Mouse (Mus musculus): ENCODE data around the gene Smim6. TPM values are rescaled to one million over a fixed set of nuclear protein-coding genes. Genes with fewer than 3 reads are reported as not detected.

The Smim6 gene
- total and polyA plus RNA-seq, 2 experiments from 2014 or later = 0.26 TPM; not detected in 1

DNA sequence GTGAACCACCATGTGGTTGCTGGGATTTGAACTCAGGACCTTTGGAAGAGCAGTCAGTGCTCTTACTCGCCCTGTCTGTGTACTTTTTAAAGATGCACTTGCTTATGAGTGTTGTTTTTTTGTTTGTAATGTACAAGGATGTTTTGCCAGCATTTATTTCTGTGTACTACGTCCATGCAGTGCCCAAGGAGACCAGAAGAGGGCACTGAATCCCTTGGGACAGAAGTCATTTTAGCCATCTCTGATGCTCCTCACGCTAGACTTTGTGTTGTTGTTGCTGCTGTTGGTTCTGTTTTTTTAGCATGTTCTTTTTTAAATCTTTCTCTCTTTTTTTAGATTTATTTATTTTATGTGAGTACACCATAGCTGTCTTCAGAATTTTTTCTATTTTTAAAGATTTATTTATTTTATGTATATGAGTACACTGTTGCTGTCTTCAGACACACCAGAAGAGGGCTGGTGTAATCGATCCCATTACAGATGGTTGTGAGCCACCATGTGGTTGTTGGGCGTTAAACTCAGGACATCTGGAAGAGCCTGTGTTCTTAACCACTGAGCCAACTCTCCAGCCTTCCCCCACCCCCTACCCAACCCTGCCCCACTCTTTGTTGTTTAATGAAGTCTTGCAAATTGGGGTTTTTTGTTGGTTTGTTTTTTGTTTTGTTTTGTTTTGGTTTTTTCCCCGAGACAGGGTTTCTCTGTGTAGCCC, 8.4 kb downstream of the Smim6 start:
- 40% methylated on average over 6 of the region's 6 CpGs for WGBS
- DNase-seq (ENCODE audit: low spot score) (peak; percentile 72), ATAC-seq (ENCODE audit: low FRiP score) (no peak)
- peaks cover 23% of the 10 kb centered on the region for H3K36me3 ChIP-seq (ENCODE audit: insufficient read depth, low read length)
- no peak overlapping the region for H3K4me3 ChIP-seq (ENCODE audit: low read depth, low read length)
- H3K9me3 ChIP-seq (ENCODE audit: low read length) = no peaks in the 10 kb centered on the region
- peak; percentile 75 for TF ChIP-seq CTCF (IDR thresholded peaks at IDR 0.05)
- H3K27me3 ChIP-seq (ENCODE audit: insufficient read depth, low read length) = no peaks in the 10 kb centered on the region
- H3K9ac ChIP-seq (replicated peaks; ENCODE audit: low read length, poor library complexity, severe bottlenecking) = no peak overlapping the region
- H3K4me1 ChIP-seq (ENCODE audit: insufficient read depth, low read length) = no peaks in the 10 kb centered on the region
- no peak overlapping the region for H3K27ac ChIP-seq (ENCODE audit: low read depth, low read length)
- H3K4me2 ChIP-seq (ENCODE audit: low read depth, low read length, poor library complexity, severe bottlenecking) = no peak overlapping the region

DNA sequence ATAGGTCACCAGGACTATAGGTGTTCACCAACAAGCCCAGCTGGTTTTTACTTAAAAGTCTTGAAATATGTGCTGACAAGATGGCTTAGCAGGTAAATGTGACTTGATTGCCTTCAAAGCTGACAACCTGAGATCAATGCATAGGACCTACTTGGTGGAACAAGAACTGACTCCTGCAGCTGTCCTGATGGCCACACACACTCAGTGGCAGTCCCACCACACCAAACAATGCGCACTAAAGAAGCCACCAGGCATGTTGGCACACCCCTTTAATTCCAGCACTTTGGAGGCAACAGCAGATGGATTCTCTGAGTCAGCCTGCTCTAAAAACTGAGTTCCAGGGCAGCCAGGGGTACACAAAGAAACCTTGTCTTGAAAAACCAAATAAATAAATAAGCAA, 10.2 kb downstream of the Smim6 start:
- H3K36me3 ChIP-seq (ENCODE audit: insufficient read depth, low read length) = peaks cover 12% of the 10 kb centered on the region; the same call in 1 of the 2 replicates
- H3K27ac ChIP-seq (ENCODE audit: low read depth, low read length) = no peak overlapping the region
- H3K4me1 ChIP-seq (ENCODE audit: insufficient read depth, low read length) = no peaks in the 10 kb centered on the region
- WGBS = 93% methylated on average over 1 of the region's 1 CpGs
- H3K4me3 ChIP-seq (ENCODE audit: low read depth, low read length) = no peak overlapping the region
- ATAC-seq (ENCODE audit: low FRiP score) (no peak), DNase-seq (ENCODE audit: low spot score) (no peak)
- no peak overlapping the region for H3K9ac ChIP-seq (replicated peaks; ENCODE audit: low read length, poor library complexity, severe bottlenecking)
- H3K4me2 ChIP-seq (ENCODE audit: low read depth, low read length, poor library complexity, severe bottlenecking) = no peak overlapping the region
- no peak for TF ChIP-seq CTCF (IDR thresholded peaks at IDR 0.05)
- no peaks in the 10 kb centered on the region for H3K27me3 ChIP-seq (ENCODE audit: insufficient read depth, low read length)
- H3K9me3 ChIP-seq (ENCODE audit: low read length) = no peaks in the 10 kb centered on the region

DNA sequence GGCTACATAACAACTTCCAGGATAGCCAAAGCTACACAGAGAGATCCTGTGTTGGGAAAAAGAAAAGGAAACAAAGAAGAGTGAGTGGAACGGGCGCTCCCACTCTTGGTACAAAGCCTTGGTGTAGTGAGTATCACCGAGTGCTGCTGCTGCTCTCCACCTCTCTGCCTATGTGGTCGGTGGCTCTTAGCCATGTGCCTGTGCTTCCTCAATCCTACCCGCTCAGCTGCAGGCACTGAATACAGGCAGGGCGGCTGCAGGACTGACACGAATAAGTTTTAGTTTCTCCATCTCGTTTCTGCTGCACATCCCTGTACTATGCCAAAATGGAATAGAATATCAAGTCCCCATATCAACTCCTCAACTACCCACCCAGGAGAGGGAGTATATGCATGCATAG, 17.2 kb downstream of the Smim6 start:
- H3K9ac ChIP-seq (replicated peaks; ENCODE audit: low read length, poor library complexity, severe bottlenecking) = no peak overlapping the region
- no peaks in the 10 kb centered on the region for H3K9me3 ChIP-seq (ENCODE audit: low read length)
- H3K27me3 ChIP-seq (ENCODE audit: insufficient read depth, low read length) = no peaks in the 10 kb centered on the region
- no peak for DNase-seq (ENCODE audit: low spot score)
- ATAC-seq (ENCODE audit: low FRiP score) = no peak
- no peak overlapping the region for H3K4me3 ChIP-seq (ENCODE audit: low read depth, low read length)
- H3K4me2 ChIP-seq (ENCODE audit: low read depth, low read length, poor library complexity, severe bottlenecking) = no peak overlapping the region
- H3K36me3 ChIP-seq (ENCODE audit: insufficient read depth, low read length) = peaks cover 5% of the 10 kb centered on the region; the same call in 1 of the 2 replicates
- no peak overlapping the region for H3K27ac ChIP-seq (ENCODE audit: low read depth, low read length)
- TF ChIP-seq CTCF (IDR thresholded peaks at IDR 0.05) = no peak
- H3K4me1 ChIP-seq (ENCODE audit: insufficient read depth, low read length) = no peaks in the 10 kb centered on the region
- WGBS = 93% methylated on average over 8 of the region's 8 CpGs

DNA sequence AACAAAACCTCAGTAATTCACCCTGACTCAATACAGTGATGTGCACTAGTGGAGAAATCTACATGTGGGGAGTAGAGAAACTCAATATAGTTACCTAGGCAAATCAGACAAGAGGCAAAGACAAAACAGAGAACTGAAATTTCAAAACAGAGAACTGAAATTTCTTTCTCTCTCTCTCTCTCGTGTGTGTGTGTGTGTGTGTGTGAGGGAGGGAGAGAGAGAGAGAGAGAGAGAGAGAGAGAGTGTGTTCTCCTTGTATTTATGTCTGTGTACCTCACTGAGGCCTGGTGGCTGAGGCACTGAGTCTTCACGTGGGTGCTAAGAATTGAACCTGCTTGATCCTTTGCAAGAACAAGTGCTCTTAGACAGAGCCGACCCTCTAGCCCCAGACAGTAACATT, 18.0 kb downstream of the Smim6 start:
- no peak for DNase-seq (ENCODE audit: low spot score)
- no peak for TF ChIP-seq CTCF (IDR thresholded peaks at IDR 0.05)
- 75% methylated on average over 3 of the region's 3 CpGs for WGBS

DNA sequence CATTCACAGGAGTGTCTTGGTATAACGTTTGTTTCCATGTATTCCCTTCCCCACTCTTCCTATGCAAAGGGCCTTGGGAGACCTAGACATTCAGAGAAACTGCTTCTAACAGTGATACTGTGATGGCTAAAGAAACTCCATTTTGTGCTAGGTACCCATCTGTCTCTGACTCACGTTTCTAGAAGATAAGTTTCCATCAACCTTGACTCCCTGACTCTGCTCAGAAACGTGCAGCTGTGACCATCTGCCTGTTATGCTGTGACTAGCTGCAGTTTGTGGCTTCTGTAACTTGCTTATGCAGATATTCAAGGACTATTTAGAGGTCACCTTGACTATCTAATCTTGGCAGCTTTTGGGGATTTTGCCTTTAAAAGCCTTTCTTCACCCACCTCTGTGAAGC, 19.4 kb downstream of the Smim6 start:
- Histone ChIP-seq H3K27ac (ENCODE audit: low read depth, low read length) (no peak overlapping the region), H3K9ac (replicated peaks; ENCODE audit: low read length, poor library complexity, severe bottlenecking) (no peak overlapping the region), H3K9me3 (ENCODE audit: low read length) (no peaks in the 10 kb centered on the region), H3K36me3 (ENCODE audit: insufficient read depth, low read length) (peaks cover 13% of the 10 kb centered on the region; the same call in 1 of the 2 replicates), H3K27me3 (ENCODE audit: insufficient read depth, low read length) (no peaks in the 10 kb centered on the region), H3K4me3 (ENCODE audit: low read depth, low read length) (no peak overlapping the region), H3K4me2 (ENCODE audit: low read depth, low read length, poor library complexity, severe bottlenecking) (no peak overlapping the region), H3K4me1 (ENCODE audit: insufficient read depth, low read length) (no peaks in the 10 kb centered on the region)
- no peak for TF ChIP-seq CTCF (IDR thresholded peaks at IDR 0.05)
- DNase-seq (ENCODE audit: low spot score) (no peak), ATAC-seq (ENCODE audit: low FRiP score) (no peak)
- 67% methylated on average over 3 of the region's 3 CpGs for WGBS

More for the DNA sequence above, 18.0 kb downstream of the Smim6 start:
- Histone ChIP-seq H3K9ac (replicated peaks; ENCODE audit: low read length, poor library complexity, severe bottlenecking) (no peak overlapping the region), H3K4me1 (ENCODE audit: insufficient read depth, low read length) (no peaks in the 10 kb centered on the region), H3K9me3 (ENCODE audit: low read length) (no peaks in the 10 kb centered on the region), H3K36me3 (ENCODE audit: insufficient read depth, low read length) (peaks cover 5% of the 10 kb centered on the region; the same call in 1 of the 2 replicates), H3K4me2 (ENCODE audit: low read depth, low read length, poor library complexity, severe bottlenecking) (no peak overlapping the region), H3K27ac (ENCODE audit: low read depth, low read length) (no peak overlapping the region), H3K4me3 (ENCODE audit: low read depth, low read length) (no peak overlapping the region), H3K27me3 (ENCODE audit: insufficient read depth, low read length) (no peaks in the 10 kb centered on the region)
- ATAC-seq (ENCODE audit: low FRiP score) = no peak

DNA sequence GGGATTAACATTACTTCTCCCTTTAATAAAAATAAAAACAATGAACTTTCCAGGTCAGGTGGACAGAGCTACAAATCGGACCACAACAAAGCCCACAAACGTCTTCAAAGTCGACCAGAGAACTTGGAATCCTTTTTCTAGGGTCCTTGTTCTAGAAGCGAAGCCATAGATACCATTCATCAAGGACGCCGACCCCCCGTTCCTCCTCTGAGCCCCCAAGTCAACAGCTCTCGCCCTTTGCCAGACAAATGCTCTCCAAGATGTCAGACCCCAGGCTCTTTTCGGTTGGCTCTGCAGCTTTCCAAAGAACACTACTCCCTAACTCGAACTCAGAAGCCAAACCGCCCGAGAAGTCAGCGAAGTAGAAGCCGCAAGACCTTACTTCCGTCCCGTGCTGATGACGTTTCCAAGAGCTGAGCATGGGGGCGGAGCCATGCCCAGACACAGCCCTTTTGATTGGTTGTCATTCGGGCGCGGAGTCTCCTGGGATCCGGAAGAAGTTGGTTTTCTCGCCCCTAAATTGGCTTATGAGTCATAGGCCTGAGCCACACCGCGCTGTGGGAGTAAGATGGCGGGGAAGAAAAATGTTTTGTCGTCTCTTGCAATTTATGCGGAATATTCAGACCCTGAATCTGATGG, 21.4 kb downstream of the Smim6 start, which contains the start of the genes Sap30bp and Recql5:
Sap30bp (plus strand) TSS at position 175 of the 639 bp plus-strand sequence.
Recql5 (minus strand) TSS at position 370 of the 639 bp plus-strand sequence.
- Histone ChIP-seq H3K36me3 (ENCODE audit: insufficient read depth, low read length) (peaks cover 19% of the 10 kb centered on the region), H3K27me3 (ENCODE audit: insufficient read depth, low read length) (no peaks in the 10 kb centered on the region), H3K27ac (ENCODE audit: low read depth, low read length) (peak within 1 kb of the TSS; percentile 71), H3K9ac (replicated peaks; ENCODE audit: low read length, poor library complexity, severe bottlenecking) (peak within 1 kb of the TSS; percentile 80), H3K9me3 (ENCODE audit: low read length) (no peaks in the 10 kb centered on the region), H3K4me2 (ENCODE audit: low read depth, low read length, poor library complexity, severe bottlenecking) (peak within 1 kb of the TSS; percentile 74), H3K4me1 (ENCODE audit: insufficient read depth, low read length) (no peaks in the 10 kb centered on the region), H3K4me3 (ENCODE audit: low read depth, low read length) (peak within 1 kb of the TSS; percentile 76)
- DNase-seq (ENCODE audit: low spot score) (peak; percentile 99), ATAC-seq (ENCODE audit: low FRiP score) (peak; percentile 99)
- TF ChIP-seq CTCF (IDR thresholded peaks at IDR 0.05) = no peak
- WGBS = under 1% methylated on average over 28 of the region's 28 CpGs

Measured in midbrain, postnatal 0 days (tissue).